Mouse (Mus musculus) monocyte, adult 2 months (primary cell): ENCODE results near the gene Bcar3.

ENCODE experiments used
- DNase-seq, 2 experiments: peaks; one replicate each; pipeline ENCODE4 v3.0.0; 2022; ENCODE audit warnings: low spot score in 2 of 2, low read depth in 1 of 2

Gene Bcar3

GRCm38 (mm10) chr3:122509534-122510239 lies 215.8 kb downstream of the Bcar3 start:
- DNase-seq: no peak

- DNase-seq: no peak
Observed at GRCm38 (mm10) chr3:122510240-122510750, 216.4 kb downstream of the Bcar3 start.

- no peak for DNase-seq
Observed at GRCm38 (mm10) chr3:122510932-122511331, 217.0 kb downstream of the Bcar3 start.

GRCm38 (mm10) chr3:122511721-122512619 lies 218.0 kb downstream of the Bcar3 start:
- DNase-seq: no peak

GRCm38 (mm10) chr3:122512725-122513375 lies 218.9 kb downstream of the Bcar3 start:
- no peak for DNase-seq

- DNase-seq: no peak
Observed at GRCm38 (mm10) chr3:122515568-122516326, 221.8 kb downstream of the Bcar3 start.

- no peak for DNase-seq
Observed at GRCm38 (mm10) chr3:122516327-122516695, 222.4 kb downstream of the Bcar3 start.

GRCm38 (mm10) chr3:122517726-122518125 lies 223.8 kb downstream of the Bcar3 start:
- no peak for DNase-seq

GRCm38 (mm10) chr3:122518231-122518736 lies 224.3 kb downstream of the Bcar3 start:
- DNase-seq: no peak

GRCm38 (mm10) chr3:122519082-122519481 lies 225.1 kb downstream of the Bcar3 start:
- DNase-seq: no peak

GRCm38 (mm10) chr3:122520365-122520764 lies 226.4 kb downstream of the Bcar3 start:
- no peak for DNase-seq

- no peak for DNase-seq
Observed at GRCm38 (mm10) chr3:122520875-122521274, 226.9 kb downstream of the Bcar3 start.

GRCm38 (mm10) chr3:122521294-122521693 lies 227.4 kb downstream of the Bcar3 start:
- DNase-seq: no peak

GRCm38 (mm10) chr3:122528477-122528876 lies 234.5 kb downstream of the Bcar3 start:
- DNase-seq: no peak

- DNase-seq: no peak
Observed at GRCm38 (mm10) chr3:122535938-122536703, 242.2 kb downstream of the Bcar3 start.

GRCm38 (mm10) chr3:122538851-122539250 lies 244.9 kb downstream of the Bcar3 start:
- no peak for DNase-seq

GRCm38 (mm10) chr3:122539961-122540690 lies 246.2 kb downstream of the Bcar3 start:
- no peak for DNase-seq

GRCm38 (mm10) chr3:122540918-122541317 lies 247.0 kb downstream of the Bcar3 start:
- no peak for DNase-seq

- DNase-seq: no peak
Observed at GRCm38 (mm10) chr3:122545346-122545745, 251.4 kb downstream of the Bcar3 start.
